Mouse (Mus musculus) neural tube, embryonic 14.5 days (tissue): ENCODE measurements around the gene Epo. TPM values are rescaled to one million over a fixed set of nuclear protein-coding genes. Genes with fewer than 3 reads are reported as not detected.

Experiments used
- ATAC-seq: fragments of 200-750 bp; cut with Nextera tagmentation; 2 replicates; pipeline ENCODE4 v1.8.0; 2017; ENCODE audit warnings: low read depth, mild to moderate bottlenecking, moderate TSS enrichment, moderate library complexity
- H3K27ac ChIP-seq: fragments of 300-500 bp; sonication (generic); 2 replicates; pipeline ENCODE4 v1.5.1; 2014; ENCODE audit warnings: low read depth, mild to moderate bottlenecking, control low read depth, low read length, moderate library complexity, mixed read lengths
- H3K27me3 ChIP-seq: fragments of 300-500 bp; sonication (generic); 2 replicates; pipeline ENCODE4 v1.6.1; 2014; ENCODE audit warnings: low read length; ENCODE audit not compliant: control insufficient read depth, insufficient read depth
- H3K36me3 ChIP-seq: fragments of 300-500 bp; sonication (generic); 2 replicates; pipeline ENCODE4 v1.6.1; 2014; ENCODE audit warnings: low read length, mixed read lengths; ENCODE audit not compliant: control insufficient read depth, insufficient read depth
- H3K4me1 ChIP-seq: fragments of 300-500 bp; sonication (generic); 2 replicates; pipeline ENCODE4 v1.6.1; 2014; ENCODE audit warnings: low read length; ENCODE audit not compliant: control insufficient read depth, insufficient read depth
- H3K4me2 ChIP-seq: fragments of 300-500 bp; sonication (generic); 2 replicates; pipeline ENCODE4 v1.6.1; 2014; ENCODE audit warnings: mild to moderate bottlenecking, low read depth, low read length, control low read depth
- H3K4me3 ChIP-seq: fragments of 300-500 bp; sonication (generic); 2 replicates; pipeline ENCODE4 v1.5.1; 2014; ENCODE audit warnings: low read depth, low read length, control low read depth, mixed read lengths
- H3K9ac ChIP-seq: fragments of 300-500 bp; sonication (generic); replicated peaks from 2 replicates; pipeline ENCODE4 v1.6.1; 2014; ENCODE audit warnings: low read depth, mild to moderate bottlenecking, control low read depth, low read length, mixed read lengths
- H3K9me3 ChIP-seq: fragments of 300-500 bp; sonication (generic); 2 replicates; pipeline ENCODE4 v1.6.1; 2016; ENCODE audit warnings: low read length; ENCODE audit not compliant: control insufficient read depth
- WGBS: fragments of 180-500 bp; shearing (Covaris S2); extraction: QIAGEN DNeasy Blood & Tissue Kit; methylation state at CpG from one replicate; pipeline ENCODE4 v1.1.7; 2014; 5-methylcytosine and 5-hydroxymethylcytosine counted together
- polyA plus RNA-seq: library from polyadenylated mRNA; unstranded; fragments of >200 nt; fragmentation: Nextera tagmentation; extraction: Ambion mirVana; gene quantifications from 2 replicates; pipeline ENCODE4 v1.2.1, GENCODE M21; 2014

Gene Epo
- polyA plus RNA-seq: not detected in 2 replicates

- Histone ChIP-seq H3K36me3 (peaks cover 16% of the 10 kb centered on the region), H3K4me2 (peak within 1 kb of the TSS; percentile 93), H3K27ac (peak within 1 kb of the TSS; percentile 94), H3K9ac (peak within 1 kb of the TSS; percentile 93), H3K4me1 (peaks cover 9% of the 10 kb centered on the region; the same call in 1 of the 2 replicates), H3K27me3 (no peaks in the 10 kb centered on the region), H3K9me3 (no peaks in the 10 kb centered on the region), H3K4me3 (peak within 1 kb of the TSS; percentile 94)
- peak; percentile 69 for ATAC-seq
- WGBS: under 1% methylated on average over 40 of the region's 40 CpGs
These were observed at the start of gene Epo, which contains the start of gene Gnb2 for GRCm38 (mm10) chr5:137533117-137533827. Gene Epo, minus strand, starts transcription at chr5:137533242. Gene Gnb2, minus strand, starts transcription at chr5:137533510.

GRCm38 (mm10) chr5:137582702-137583101, 49.7 kb upstream of the Epo start:
- no peak overlapping the region for H3K27ac ChIP-seq

GRCm38 (mm10) chr5:137580246-137580645, 47.2 kb upstream of the Epo start:
- Histone ChIP-seq H3K4me1 (peaks cover 3% of the 10 kb centered on the region; the same call in 1 of the 2 replicates), H3K9me3 (no peaks in the 10 kb centered on the region), H3K9ac (no peak overlapping the region), H3K4me3 (no peak overlapping the region), H3K27me3 (peaks cover 2% of the 10 kb centered on the region; the same call in 1 of the 2 replicates), H3K4me2 (no peak overlapping the region), H3K27ac (no peak overlapping the region), H3K36me3 (no peaks in the 10 kb centered on the region)
- 82% methylated on average over 6 of the region's 6 CpGs for WGBS
- ATAC-seq: no peak

More at GRCm38 (mm10) chr5:137582702-137583101, 49.7 kb upstream of the Epo start:
- Histone ChIP-seq H3K36me3 (no peaks in the 10 kb centered on the region), H3K27me3 (peaks cover 2% of the 10 kb centered on the region; the same call in 1 of the 2 replicates), H3K9me3 (no peaks in the 10 kb centered on the region), H3K4me3 (no peak overlapping the region), H3K4me1 (peaks cover 3% of the 10 kb centered on the region; the same call in 1 of the 2 replicates), H3K9ac (peak overlapping the region; percentile 54), H3K4me2 (peak overlapping the region; percentile 57; the same call in 1 of the 2 replicates)
- WGBS: 39% methylated on average over 8 of the region's 8 CpGs
- ATAC-seq: 0 out of 2 replicates have a peak, but pooled peaks have one; percentile 5

- Histone ChIP-seq H3K36me3 (no peaks in the 10 kb centered on the region), H3K4me3 (peak overlapping the region; percentile 16; the same call in 1 of the 2 replicates), H3K9ac (peak overlapping the region; percentile 25; the same call in 1 of the 2 replicates), H3K27me3 (no peaks in the 10 kb centered on the region), H3K4me2 (peak overlapping the region; percentile 38), H3K4me1 (no peaks in the 10 kb centered on the region), H3K27ac (no peak overlapping the region), H3K9me3 (no peaks in the 10 kb centered on the region)
- ATAC-seq: peak; percentile 31; the same call in 1 of the 2 replicates
- WGBS: 7% methylated on average over 27 of the region's 27 CpGs
These were observed 41.4 kb upstream of the Epo start for GRCm38 (mm10) chr5:137574470-137574901.

- WGBS: 81% methylated on average over 17 of the region's 17 CpGs
- Histone ChIP-seq H3K36me3 (peaks cover 4% of the 10 kb centered on the region; the same call in 1 of the 2 replicates), H3K4me1 (no peaks in the 10 kb centered on the region), H3K4me2 (no peak overlapping the region), H3K4me3 (no peak overlapping the region), H3K9ac (no peak overlapping the region), H3K27ac (no peak overlapping the region), H3K27me3 (no peaks in the 10 kb centered on the region), H3K9me3 (no peaks in the 10 kb centered on the region)
- ATAC-seq: no peak
These were observed 37.9 kb upstream of the Epo start for GRCm38 (mm10) chr5:137570691-137571586.

GRCm38 (mm10) chr5:137570181-137570580, 37.1 kb upstream of the Epo start:
- H3K4me2 ChIP-seq: no peak overlapping the region
- no peaks in the 10 kb centered on the region for H3K9me3 ChIP-seq
- peaks cover 4% of the 10 kb centered on the region; the same call in 1 of the 2 replicates for H3K36me3 ChIP-seq
- H3K4me3 ChIP-seq: no peak overlapping the region
- no peak overlapping the region for H3K9ac ChIP-seq
- WGBS: 59% methylated on average over 7 of the region's 7 CpGs
- H3K27ac ChIP-seq: no peak overlapping the region
- ATAC-seq: no peak
- no peaks in the 10 kb centered on the region for H3K4me1 ChIP-seq
- no peaks in the 10 kb centered on the region for H3K27me3 ChIP-seq

- ATAC-seq: no peak
These were observed 36.6 kb upstream of the Epo start, which contains the start of gene Tfr2 for GRCm38 (mm10) chr5:137569665-137570064. Gene Tfr2, plus strand, starts transcription at chr5:137569840.

GRCm38 (mm10) chr5:137569031-137569430, 36.0 kb upstream of the Epo start:
- ATAC-seq: no peak
- H3K9ac ChIP-seq: no peak overlapping the region
- no peaks in the 10 kb centered on the region for H3K27me3 ChIP-seq
- H3K4me3 ChIP-seq: no peak overlapping the region
- peaks cover 4% of the 10 kb centered on the region; the same call in 1 of the 2 replicates for H3K36me3 ChIP-seq
- H3K4me2 ChIP-seq: no peak overlapping the region
- no peaks in the 10 kb centered on the region for H3K4me1 ChIP-seq
- WGBS: 76% methylated on average over 12 of the region's 12 CpGs
- no peak overlapping the region for H3K27ac ChIP-seq
- H3K9me3 ChIP-seq: no peaks in the 10 kb centered on the region

More at GRCm38 (mm10) chr5:137569665-137570064, 36.6 kb upstream of the Epo start, which contains the start of gene Tfr2:
- Histone ChIP-seq H3K4me2 (no peak within 1 kb of the TSS), H3K27me3 (no peaks in the 10 kb centered on the region), H3K9me3 (no peaks in the 10 kb centered on the region), H3K4me3 (no peak within 1 kb of the TSS), H3K27ac (no peak within 1 kb of the TSS), H3K9ac (no peak within 1 kb of the TSS), H3K4me1 (no peaks in the 10 kb centered on the region), H3K36me3 (peaks cover 4% of the 10 kb centered on the region; the same call in 1 of the 2 replicates)
- 41% methylated on average over 9 of the region's 9 CpGs for WGBS
